Mouse (Mus musculus) spleen, adult 2 months (tissue): Measurements from ENCODE around the gene Atp5e.

Source experiments
- CTCF ChIP-seq: fragments of 200-500 bp; IDR thresholded peaks from 2 replicates; pipeline ENCODE4 v1.5.1; 2011; ENCODE audit warnings: mild to moderate bottlenecking, inconsistent platforms; ENCODE audit not compliant: insufficient read depth, insufficient read length, insufficient replicate concordance; ENCODE audit errors: extremely low read depth
- POLR2A ChIP-seq: fragments of 200-500 bp; IDR thresholded peaks from 2 replicates; pipeline ENCODE4 v1.6.1; 2011; ENCODE audit warnings: low read depth, low read length, inconsistent platforms

DNA sequence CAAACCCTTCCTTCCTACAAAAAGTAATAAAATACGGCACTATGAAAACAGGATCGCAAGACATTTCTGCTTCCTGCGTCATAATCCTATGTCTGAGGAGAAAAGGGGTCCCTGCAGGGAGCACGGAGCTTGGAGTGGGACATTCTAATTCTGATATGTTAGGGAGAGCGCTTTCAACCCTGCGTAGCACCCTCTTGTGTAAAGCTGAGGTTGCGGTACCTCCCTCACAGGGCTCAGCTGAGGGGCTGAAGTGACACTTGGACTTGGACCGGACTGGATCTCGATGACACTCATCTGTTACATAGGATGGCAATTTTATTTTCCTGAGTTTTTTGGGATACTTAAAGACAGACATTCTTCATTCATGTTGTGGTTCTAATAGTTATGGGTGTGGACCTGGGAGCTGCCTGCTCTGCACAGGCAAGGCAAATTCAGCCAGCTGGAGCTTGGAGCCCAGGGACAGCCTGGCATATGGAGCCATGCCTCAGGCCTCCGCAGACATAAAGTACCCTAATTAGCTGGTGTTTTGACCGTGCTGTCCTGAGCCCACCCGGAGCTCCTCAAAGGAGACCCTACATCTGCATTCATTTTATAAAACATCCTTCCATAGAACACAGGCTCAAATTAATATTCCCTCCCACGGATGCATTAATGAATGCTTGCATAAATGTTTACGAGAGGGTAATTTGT lies 37.1 kb upstream of the Atp5e start:
- TF ChIP-seq CTCF (no peak), POLR2A (no peak)
